ENCODE assay signal across 8 mouse cellular contexts in the genomic region with DNA sequence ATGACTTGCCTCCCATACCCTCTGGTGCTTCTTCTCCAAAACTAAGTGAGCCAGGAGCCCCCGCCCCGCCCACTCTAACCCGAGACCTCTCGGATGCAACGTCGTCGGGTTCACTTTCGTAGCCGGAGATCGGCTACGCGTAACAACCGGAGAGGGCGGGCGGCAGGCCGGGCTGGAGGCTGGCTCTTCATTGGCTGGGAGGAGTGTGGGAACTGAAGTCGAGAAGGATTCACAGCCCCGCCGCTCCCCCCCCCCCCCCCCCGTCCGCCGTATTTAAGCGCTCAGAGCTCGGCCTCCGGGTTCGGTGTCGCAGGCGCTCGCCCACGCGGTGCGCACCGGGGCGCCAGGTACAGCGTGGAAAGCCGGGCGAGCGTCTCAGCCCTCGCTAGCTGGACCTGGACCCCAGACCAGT. TPM values are rescaled to one million over a fixed set of nuclear protein-coding genes. Genes with fewer than 3 reads are reported as not detected.
DNase-seq lines count a peak whose midpoint lies in the region; ATAC-seq and TF ChIP-seq lines count a peak whose summit lies in the region.

TSS of gene AW011738 (plus strand) at position 304 of the 412 bp plus-strand sequence.

- peak within 1 kb of the TSS; percentile 94 for H3K4me2 ChIP-seq in hindbrain, embryonic 13.5 days

- H3K4me3 ChIP-seq in hindbrain, embryonic 13.5 days, result peak within 1 kb of the TSS; percentile 61
- H3K4me3 ChIP-seq in small intestine, adult 2 months (ENCODE audit: low read depth, low read length), result peak within 1 kb of the TSS; percentile 83

- peak; percentile 75 for ATAC-seq in hindbrain, embryonic 13.5 days (ENCODE audit: low FRiP score)
- ATAC-seq in megakaryocyte-erythroid progenitor cell, adult 5-6 weeks (replicated peaks; ENCODE audit: low FRiP score, low TSS enrichment, poor library complexity, severe bottlenecking), result peak; percentile 69

- H3K9me3 ChIP-seq in hindbrain, embryonic 13.5 days, result no peaks in the 10 kb centered on the region

- peak; percentile 73 for TF ChIP-seq POLR2A in small intestine, adult 2 months (IDR thresholded peaks at IDR 0.05; ENCODE audit: low read depth, low read length)

- intact Hi-C loops in left cerebral cortex, postnatal 4 days (cut with DNase I), result no loop called here

- H3K27ac ChIP-seq in hindbrain, embryonic 13.5 days, result peak within 1 kb of the TSS; percentile 78
- H3K27ac ChIP-seq in small intestine, adult 2 months (ENCODE audit: insufficient read depth, low read depth, low read length), result peak within 1 kb of the TSS; percentile 75

- H3K9ac ChIP-seq in hindbrain, embryonic 13.5 days, result peak within 1 kb of the TSS; percentile 81

- 0% methylated on average over 36 of the region's 39 CpGs for whole genome bisulfite sequencing in hindbrain, embryonic 13.5 days
- under 1% methylated on average over 36 of the region's 39 CpGs for WGBS in small intestine, adult 2 months

- peaks cover 33% of the 10 kb centered on the region for H3K4me1 ChIP-seq in hindbrain, embryonic 13.5 days (replicated peaks)
- H3K4me1 ChIP-seq in small intestine, adult 2 months (ENCODE audit: control insufficient read depth, insufficient read depth, insufficient read length, low read length), result peaks cover 7% of the 10 kb centered on the region; the same call in 1 of the 2 replicates

- no peak for TF ChIP-seq CTCF in small intestine, adult 2 months (IDR thresholded peaks at IDR 0.05; ENCODE audit: extremely low read depth, insufficient read length, insufficient replicate concordance, low read depth, low read length)

- DNase-seq in ovary, adult 18-20 months (ENCODE audit: low spot score), result peak; percentile 46
- no peak for DNase-seq in ovary, postnatal 10 days (ENCODE audit: low spot score)
- DNase-seq in cerebellum, postnatal 10 days, result peak; percentile 82 to 88
- peak; percentile 52 to 63 for DNase-seq in frontal cortex, postnatal 10 days (ENCODE audit: low spot score in 2 of 2)
- DNase-seq in left cerebral cortex, postnatal 4 days, result peak; percentile 73

- H3K27me3 ChIP-seq in hindbrain, embryonic 13.5 days, result peaks cover 16% of the 10 kb centered on the region; the same call in 1 of the 2 replicates
- no peaks in the 10 kb centered on the region; the same call in 1 of the 2 replicates for H3K27me3 ChIP-seq in small intestine, adult 2 months (ENCODE audit: control insufficient read depth, insufficient read depth, low read length)

- no peaks in the 10 kb centered on the region for H3K36me3 ChIP-seq in hindbrain, embryonic 13.5 days
- H3K36me3 ChIP-seq in small intestine, adult 2 months (ENCODE audit: control insufficient read depth, insufficient read depth, low read length), result 0 out of 2 replicates have a peak, but pooled peaks cover 2% of the 10 kb centered on the region

RNA-seq across cellular contexts. Expression of gene AW011738, which starts in this region (rescaled TPM):
- polyA plus RNA-seq in hindbrain, embryonic 13.5 days (2015; fragmentation: Nextera tagmentation; extraction: Ambion mirVana), result 4.9 and 6.8 TPM in 2 replicates
- total RNA-seq in left cerebral cortex, postnatal 4 days (2021), result 1 to 10 TPM; 5.2 to 6.4 TPM
- total RNA-seq in megakaryocyte-erythroid progenitor cell, adult 5-6 weeks (2014; fragmentation: Nextera tagmentation), result 0.55 TPM in 1 of 2 replicates, not detected in the other
- 0.38 and 1.2 TPM in 2 replicates for total RNA-seq in megakaryocyte-erythroid progenitor cell, adult 5-6 weeks (2017)
- polyA plus RNA-seq in small intestine, adult 2 months (2012; rRNA removed), result 1.6 and 1.8 TPM in 2 replicates
